Mouse (Mus musculus) hindbrain, embryonic 11.5 days (tissue): ENCODE results near the gene Kcnh8. TPM values are rescaled to one million over a fixed set of nuclear protein-coding genes. Genes with fewer than 3 reads are reported as not detected.
A peak's percentile ranks its signal among the peaks of the same experiment; 100 is the strongest.

Experiments
- ATAC-seq: fragments of 200-750 bp; cut with Nextera tagmentation; 2 replicates; pipeline ENCODE4 v1.8.0; 2017; ENCODE audit warnings: mild to moderate bottlenecking, moderate TSS enrichment, moderate library complexity; ENCODE audit not compliant: low FRiP score
- DNase-seq: peaks from one replicate; pipeline ENCODE4 v3.0.0-alpha.2; 2015; ENCODE audit warnings: low spot score
- H3K27ac ChIP-seq: fragments of 300-500 bp; sonication (generic); 2 replicates; pipeline ENCODE4 v1.5.1; 2014; ENCODE audit warnings: mild to moderate bottlenecking, low read depth, low read length
- H3K27me3 ChIP-seq: fragments of 300-500 bp; sonication (generic); 2 replicates; pipeline ENCODE4 v1.6.1; 2014; ENCODE audit warnings: mild to moderate bottlenecking, low read length, moderate library complexity, mixed read lengths; ENCODE audit not compliant: control insufficient read depth, insufficient read depth
- H3K36me3 ChIP-seq: fragments of 300-500 bp; sonication (generic); 2 replicates; pipeline ENCODE4 v1.6.1; 2014; ENCODE audit warnings: mild to moderate bottlenecking, low read length, moderate library complexity, mixed read lengths; ENCODE audit not compliant: control insufficient read depth, insufficient read depth
- H3K4me1 ChIP-seq: fragments of 300-500 bp; sonication (generic); replicated peaks from 2 replicates; pipeline ENCODE4 v1.6.1; 2014; ENCODE audit warnings: low read length, mixed read lengths; ENCODE audit not compliant: control insufficient read depth, insufficient read depth
- H3K4me2 ChIP-seq: fragments of 300-500 bp; sonication (generic); replicated peaks from 2 replicates; pipeline ENCODE4 v1.6.1; 2014; ENCODE audit warnings: mild to moderate bottlenecking, low read depth, low read length
- H3K4me3 ChIP-seq: fragments of 300-500 bp; sonication (generic); 2 replicates; pipeline ENCODE4 v1.5.1; 2014; ENCODE audit warnings: low read depth, low read length
- H3K9ac ChIP-seq: fragments of 300-500 bp; sonication (generic); 2 replicates; pipeline ENCODE4 v1.6.1; 2014; ENCODE audit warnings: low read depth, low read length
- H3K9me3 ChIP-seq: fragments of 300-500 bp; sonication (generic); 2 replicates; pipeline ENCODE4 v1.6.1; 2016; ENCODE audit warnings: low read length; ENCODE audit not compliant: control insufficient read depth
- WGBS: fragments of 180-500 bp; shearing (Covaris S2); extraction: QIAGEN DNeasy Blood & Tissue Kit; methylation state at CpG from one replicate; pipeline ENCODE4 v1.1.7; 2014; 5-methylcytosine and 5-hydroxymethylcytosine counted together
- polyA plus RNA-seq: library from polyadenylated mRNA; unstranded; fragments of >200 nt; fragmentation: Nextera tagmentation; extraction: Ambion mirVana; gene quantifications from 2 replicates; pipeline ENCODE4 v1.2.1, GENCODE M21; 2014

Kcnh8 gene
- polyA plus RNA-seq, 1 experiment from 2014 or later, result 3.1 TPM

- Histone ChIP-seq H3K9ac (peak overlapping the region; percentile 82), H3K4me3 (peak overlapping the region; percentile 61), H3K9me3 (no peaks in the 10 kb centered on the region), H3K4me1 (no peaks in the 10 kb centered on the region), H3K27ac (peak overlapping the region; percentile 77; the same call in 1 of the 2 replicates), H3K4me2 (peak overlapping the region; percentile 94), H3K36me3 (no peaks in the 10 kb centered on the region), H3K27me3 (peaks cover 9% of the 10 kb centered on the region)
- no peak for ATAC-seq
- 4% methylated on average over 14 of the region's 14 CpGs for WGBS
- DNase-seq, result no peak
Observed at GRCm38 (mm10) chr17:52602781-52603170, 267 bp downstream of the Kcnh8 start.

GRCm38 (mm10) chr17:52603411-52603810 is 902 bp downstream of the Kcnh8 start:
- no peak for ATAC-seq

GRCm38 (mm10) chr17:52611382-52611781 is 8.9 kb downstream of the Kcnh8 start:
- no peak overlapping the region for H3K4me2 ChIP-seq
- WGBS, result 61% methylated on average over 4 of the region's 4 CpGs
- no peaks in the 10 kb centered on the region for H3K9me3 ChIP-seq
- no peak overlapping the region for H3K4me3 ChIP-seq
- no peaks in the 10 kb centered on the region for H3K27me3 ChIP-seq
- H3K27ac ChIP-seq, result no peak overlapping the region
- ATAC-seq, result no peak
- no peaks in the 10 kb centered on the region for H3K36me3 ChIP-seq
- no peaks in the 10 kb centered on the region for H3K4me1 ChIP-seq
- DNase-seq, result no peak
- no peak overlapping the region for H3K9ac ChIP-seq

More at GRCm38 (mm10) chr17:52603411-52603810, 902 bp downstream of the Kcnh8 start:
- H3K36me3 ChIP-seq, result no peaks in the 10 kb centered on the region
- no peaks in the 10 kb centered on the region for H3K4me1 ChIP-seq
- peak overlapping the region; percentile 61; the same call in 1 of the 2 replicates for H3K4me3 ChIP-seq
- peak; percentile 38 for DNase-seq
- H3K27me3 ChIP-seq, result peaks cover 9% of the 10 kb centered on the region
- no peak overlapping the region for H3K27ac ChIP-seq
- H3K4me2 ChIP-seq, result peak overlapping the region; percentile 94
- 9% methylated on average over 5 of the region's 5 CpGs for WGBS
- no peak overlapping the region for H3K9ac ChIP-seq
- no peaks in the 10 kb centered on the region for H3K9me3 ChIP-seq

GRCm38 (mm10) chr17:52649186-52649585 is 46.7 kb downstream of the Kcnh8 start:
- DNase-seq (peak; percentile 6), ATAC-seq (no peak)
- H3K27ac ChIP-seq, result no peak overlapping the region
- no peak overlapping the region for H3K4me2 ChIP-seq
- H3K36me3 ChIP-seq, result no peaks in the 10 kb centered on the region
- H3K9ac ChIP-seq, result no peak overlapping the region
- no peak overlapping the region for H3K4me3 ChIP-seq
- H3K27me3 ChIP-seq, result no peaks in the 10 kb centered on the region
- H3K4me1 ChIP-seq, result no peaks in the 10 kb centered on the region
- H3K9me3 ChIP-seq, result no peaks in the 10 kb centered on the region

GRCm38 (mm10) chr17:52691988-52692387 is 89.5 kb downstream of the Kcnh8 start:
- H3K9me3 ChIP-seq, result no peaks in the 10 kb centered on the region
- DNase-seq (no peak), ATAC-seq (no peak)
- no peak overlapping the region for H3K4me2 ChIP-seq
- H3K27ac ChIP-seq, result no peak overlapping the region
- H3K4me3 ChIP-seq, result no peak overlapping the region
- H3K9ac ChIP-seq, result no peak overlapping the region
- no peaks in the 10 kb centered on the region for H3K27me3 ChIP-seq
- no peaks in the 10 kb centered on the region for H3K36me3 ChIP-seq
- no peaks in the 10 kb centered on the region for H3K4me1 ChIP-seq

- no peaks in the 10 kb centered on the region for H3K9me3 ChIP-seq
- no peak overlapping the region for H3K9ac ChIP-seq
- DNase-seq (no peak), ATAC-seq (no peak)
- 78% methylated on average over 3 of the region's 3 CpGs for WGBS
- no peaks in the 10 kb centered on the region for H3K36me3 ChIP-seq
- no peaks in the 10 kb centered on the region for H3K4me1 ChIP-seq
- no peaks in the 10 kb centered on the region for H3K27me3 ChIP-seq
- H3K4me3 ChIP-seq, result no peak overlapping the region
- no peak overlapping the region for H3K4me2 ChIP-seq
- H3K27ac ChIP-seq, result no peak overlapping the region
Observed at GRCm38 (mm10) chr17:52701944-52702343, 99.4 kb downstream of the Kcnh8 start.

GRCm38 (mm10) chr17:52712319-52712718 is 109.8 kb downstream of the Kcnh8 start:
- no peaks in the 10 kb centered on the region for H3K36me3 ChIP-seq
- ATAC-seq (0 out of 2 replicates have a peak, but pooled peaks have one; percentile 33), DNase-seq (peak; percentile 1)
- H3K27ac ChIP-seq, result no peak overlapping the region
- no peak overlapping the region for H3K4me3 ChIP-seq
- no peaks in the 10 kb centered on the region for H3K27me3 ChIP-seq
- no peak overlapping the region for H3K9ac ChIP-seq
- WGBS, result 18% methylated on average over 1 of the region's 1 CpGs
- H3K4me2 ChIP-seq, result no peak overlapping the region
- no peaks in the 10 kb centered on the region for H3K4me1 ChIP-seq
- H3K9me3 ChIP-seq, result no peaks in the 10 kb centered on the region

- H3K4me3 ChIP-seq, result no peak overlapping the region
- H3K27me3 ChIP-seq, result no peaks in the 10 kb centered on the region
- H3K9me3 ChIP-seq, result no peaks in the 10 kb centered on the region
- DNase-seq, result no peak
- H3K36me3 ChIP-seq, result no peaks in the 10 kb centered on the region
- ATAC-seq, result no peak
- H3K9ac ChIP-seq, result no peak overlapping the region
- no peaks in the 10 kb centered on the region for H3K4me1 ChIP-seq
- WGBS, result 79% methylated on average over 3 of the region's 3 CpGs
- no peak overlapping the region for H3K27ac ChIP-seq
- no peak overlapping the region for H3K4me2 ChIP-seq
Observed at GRCm38 (mm10) chr17:52722214-52722613, 119.7 kb downstream of the Kcnh8 start.

- Histone ChIP-seq H3K27me3 (no peaks in the 10 kb centered on the region), H3K4me1 (no peaks in the 10 kb centered on the region), H3K4me3 (no peak overlapping the region), H3K9ac (no peak overlapping the region), H3K9me3 (no peaks in the 10 kb centered on the region), H3K27ac (no peak overlapping the region), H3K4me2 (no peak overlapping the region), H3K36me3 (no peaks in the 10 kb centered on the region)
- WGBS, result 68% methylated on average over 2 of the region's 2 CpGs
- no peak for DNase-seq
- no peak for ATAC-seq
Observed at GRCm38 (mm10) chr17:52728806-52729205, 126.3 kb downstream of the Kcnh8 start.
